Mouse (Mus musculus) spleen, adult 2 months (tissue): ENCODE data around the gene Cbx1.

Experiments used
- CTCF ChIP-seq: fragments of 200-500 bp; IDR thresholded peaks from 2 replicates; pipeline ENCODE4 v1.5.1; 2011; ENCODE audit warnings: mild to moderate bottlenecking, inconsistent platforms; ENCODE audit not compliant: insufficient read depth, insufficient read length, insufficient replicate concordance; ENCODE audit errors: extremely low read depth
- POLR2A ChIP-seq: fragments of 200-500 bp; IDR thresholded peaks from 2 replicates; pipeline ENCODE4 v1.6.1; 2011; ENCODE audit warnings: low read depth, low read length, inconsistent platforms

- TF ChIP-seq POLR2A (no peak), CTCF (no peak)
Measured at GRCm38 (mm10) chr11:96743000-96743399, 45.9 kb upstream of the Cbx1 start.
